ENCODE assay signal across 8 mouse cellular contexts in genomic region chr5:136918655-136919472, GRCm38 (mm10). TPM values are rescaled to one million over a fixed set of nuclear protein-coding genes. Genes with fewer than 3 reads are reported as not detected.
A peak's percentile ranks its signal among the peaks of the same experiment; 100 is the strongest.
DNase-seq lines count a peak whose midpoint lies in the region; ATAC-seq lines count a peak whose summit lies in the region.

No protein-coding gene starts in this region.

- H3K9me3 ChIP-seq in forebrain, embryonic 13.5 days (replicated peaks): no peaks in the 10 kb centered on the region
- no peaks in the 10 kb centered on the region for H3K9me3 ChIP-seq in liver, embryonic 16.5 days (replicated peaks; ENCODE audit: control insufficient read depth, low read length)
- H3K9me3 ChIP-seq in neural tube, embryonic 13.5 days: no peaks in the 10 kb centered on the region

- ATAC-seq in cerebellum, adult (ENCODE audit: insufficient number of reproducible peaks, low FRiP score, low TSS enrichment): peak; percentile 87
- peak; percentile 89 for ATAC-seq in forebrain, embryonic 13.5 days
- peak; percentile 89 for ATAC-seq in liver, embryonic 16.5 days (ENCODE audit: low read depth)
- ATAC-seq in neural tube, embryonic 13.5 days (ENCODE audit: low read depth): peak; percentile 92

- H3K27me3 ChIP-seq in forebrain, embryonic 13.5 days: no peaks in the 10 kb centered on the region
- H3K27me3 ChIP-seq in liver, embryonic 16.5 days (ENCODE audit: control insufficient read depth, insufficient read depth, low read depth, low read length): no peaks in the 10 kb centered on the region
- no peaks in the 10 kb centered on the region for H3K27me3 ChIP-seq in neural tube, embryonic 13.5 days

- H3K36me3 ChIP-seq in forebrain, embryonic 13.5 days (ENCODE audit: poor library complexity, severe bottlenecking): peaks cover 5% of the 10 kb centered on the region
- no peaks in the 10 kb centered on the region for H3K36me3 ChIP-seq in liver, embryonic 16.5 days (ENCODE audit: control insufficient read depth, insufficient read depth)
- H3K36me3 ChIP-seq in neural tube, embryonic 13.5 days: peaks cover under 1% of the 10 kb centered on the region; the same call in 1 of the 2 replicates

- H3K27ac ChIP-seq in forebrain, embryonic 13.5 days: peak overlapping the region; percentile 51; the same call in 1 of the 2 replicates
- H3K27ac ChIP-seq in liver, embryonic 16.5 days (ENCODE audit: low read length): no peak overlapping the region
- peak overlapping the region; percentile 68; the same call in 1 of the 2 replicates for H3K27ac ChIP-seq in neural tube, embryonic 13.5 days (replicated peaks)

- intact Hi-C loops in heart, postnatal 14 days (cut with DNase I): no loop called here

- WGBS in forebrain, embryonic 13.5 days: 4% methylated on average over 38 of the region's 38 CpGs
- under 1% methylated on average over 38 of the region's 38 CpGs for WGBS in large intestine, adult 2 months
- whole genome bisulfite sequencing in liver, embryonic 16.5 days (ENCODE audit: insufficient replicate concordance): 2% methylated on average over 38 of the region's 38 CpGs
- WGBS in neural tube, embryonic 13.5 days: 3% methylated on average over 38 of the region's 38 CpGs

- peak overlapping the region; percentile 68 for H3K9ac ChIP-seq in forebrain, embryonic 13.5 days
- peak overlapping the region; percentile 62 for H3K9ac ChIP-seq in liver, embryonic 16.5 days (ENCODE audit: low read depth, low read length)
- H3K9ac ChIP-seq in neural tube, embryonic 13.5 days: peak overlapping the region; percentile 78

- peak overlapping the region; percentile 77 for H3K4me2 ChIP-seq in forebrain, embryonic 13.5 days
- peak overlapping the region; percentile 92 for H3K4me2 ChIP-seq in liver, embryonic 16.5 days (ENCODE audit: low read depth, low read length)
- peak overlapping the region; percentile 77 for H3K4me2 ChIP-seq in neural tube, embryonic 13.5 days

- peak; percentile 82 for DNase-seq in ES-CJ7 (ENCODE audit: low read depth, low spot score)
- peak; percentile 63 to 73 for DNase-seq in heart, postnatal 14 days
- DNase-seq in large intestine, adult 2 months (ENCODE audit: low read depth, low spot score): peak; percentile 87
- peak; percentile 93 for DNase-seq in telencephalon, adult 2 months (ENCODE audit: low read depth, low spot score)

- H3K4me1 ChIP-seq in forebrain, embryonic 13.5 days: peaks cover 5% of the 10 kb centered on the region
- peaks cover 12% of the 10 kb centered on the region for H3K4me1 ChIP-seq in liver, embryonic 16.5 days (ENCODE audit: control insufficient read depth, low read depth, low read length)
- H3K4me1 ChIP-seq in neural tube, embryonic 13.5 days (replicated peaks): peaks cover 7% of the 10 kb centered on the region

- peak overlapping the region; percentile 59 for H3K4me3 ChIP-seq in forebrain, embryonic 13.5 days
- peak overlapping the region; percentile 62 for H3K4me3 ChIP-seq in liver, embryonic 16.5 days (ENCODE audit: low read depth, low read length)
- H3K4me3 ChIP-seq in neural tube, embryonic 13.5 days: peak overlapping the region; percentile 62

RNA-seq across cellular contexts. Expression of gene Ift22, which starts 10.9 kb away (rescaled TPM):
- polyA plus RNA-seq in forebrain, embryonic 13.5 days (2015; fragmentation: Nextera tagmentation; extraction: Ambion mirVana): 123 and 126 TPM in 2 replicates
- 10 to 100 TPM; 10.7 to 12.0 TPM for total RNA-seq in heart, postnatal 14 days (2021)
- 25.1 and 26.3 TPM in 2 replicates for polyA plus RNA-seq in large intestine, adult 2 months (2012; rRNA removed)
- 7.6 and 8.4 TPM in 2 replicates for polyA plus RNA-seq in liver, embryonic 16.5 days (2015; fragmentation: Nextera tagmentation; extraction: Ambion mirVana)
- polyA plus RNA-seq in neural tube, embryonic 13.5 days (2015; fragmentation: Nextera tagmentation; extraction: Ambion mirVana): 112 and 124 TPM in 2 replicates

RNA-seq across cellular contexts. Expression of gene Fis1, which starts 34.2 kb away (rescaled TPM):
- 350 and 357 TPM in 2 replicates for polyA plus RNA-seq in forebrain, embryonic 13.5 days (2015; fragmentation: Nextera tagmentation; extraction: Ambion mirVana)
- total RNA-seq in heart, postnatal 14 days (2021): 100 to 1,000 TPM; 166 to 167 TPM
- polyA plus RNA-seq in large intestine, adult 2 months (2012; rRNA removed): 229 and 235 TPM in 2 replicates
- 172 and 179 TPM in 2 replicates for polyA plus RNA-seq in liver, embryonic 16.5 days (2015; fragmentation: Nextera tagmentation; extraction: Ambion mirVana)
- polyA plus RNA-seq in neural tube, embryonic 13.5 days (2015; fragmentation: Nextera tagmentation; extraction: Ambion mirVana): 327 and 376 TPM in 2 replicates

RNA-seq across cellular contexts. Expression of gene Col26a1, which starts 35.9 kb away (rescaled TPM):
- polyA plus RNA-seq in forebrain, embryonic 13.5 days (2015; fragmentation: Nextera tagmentation; extraction: Ambion mirVana): 10.7 and 10.9 TPM in 2 replicates
- total RNA-seq in heart, postnatal 14 days (2021): 1 to 10 TPM; 5.2 to 6.6 TPM
- 0.15 and 0.16 TPM in 2 replicates for polyA plus RNA-seq in large intestine, adult 2 months (2012; rRNA removed)
- 0.19 and 0.42 TPM in 2 replicates for polyA plus RNA-seq in liver, embryonic 16.5 days (2015; fragmentation: Nextera tagmentation; extraction: Ambion mirVana)
- 45.3 and 47.2 TPM in 2 replicates for polyA plus RNA-seq in neural tube, embryonic 13.5 days (2015; fragmentation: Nextera tagmentation; extraction: Ambion mirVana)

RNA-seq across cellular contexts. Expression of gene Cldn15, which starts 47.6 kb away (rescaled TPM):
- polyA plus RNA-seq in forebrain, embryonic 13.5 days (2015; fragmentation: Nextera tagmentation; extraction: Ambion mirVana): 0.13 and 0.31 TPM in 2 replicates
- total RNA-seq in heart, postnatal 14 days (2021): 10 to 100 TPM in 1 of 2 experiments, 1 to 10 TPM in 1; 8.9 to 11.2 TPM
- 434 and 763 TPM in 2 replicates for polyA plus RNA-seq in large intestine, adult 2 months (2012; rRNA removed)
- polyA plus RNA-seq in liver, embryonic 16.5 days (2015; fragmentation: Nextera tagmentation; extraction: Ambion mirVana): 7.5 and 7.9 TPM in 2 replicates
- polyA plus RNA-seq in neural tube, embryonic 13.5 days (2015; fragmentation: Nextera tagmentation; extraction: Ambion mirVana): 0.17 and 0.39 TPM in 2 replicates
